Mouse (Mus musculus): ENCODE measurements at regions not wholly inside any gene's neighbourhood (a gene's known extent, or its start where the extent isn't known, plus 50 kb on each side); places are given as distances from the start of the nearest gene placed in this dataset.

DNA sequence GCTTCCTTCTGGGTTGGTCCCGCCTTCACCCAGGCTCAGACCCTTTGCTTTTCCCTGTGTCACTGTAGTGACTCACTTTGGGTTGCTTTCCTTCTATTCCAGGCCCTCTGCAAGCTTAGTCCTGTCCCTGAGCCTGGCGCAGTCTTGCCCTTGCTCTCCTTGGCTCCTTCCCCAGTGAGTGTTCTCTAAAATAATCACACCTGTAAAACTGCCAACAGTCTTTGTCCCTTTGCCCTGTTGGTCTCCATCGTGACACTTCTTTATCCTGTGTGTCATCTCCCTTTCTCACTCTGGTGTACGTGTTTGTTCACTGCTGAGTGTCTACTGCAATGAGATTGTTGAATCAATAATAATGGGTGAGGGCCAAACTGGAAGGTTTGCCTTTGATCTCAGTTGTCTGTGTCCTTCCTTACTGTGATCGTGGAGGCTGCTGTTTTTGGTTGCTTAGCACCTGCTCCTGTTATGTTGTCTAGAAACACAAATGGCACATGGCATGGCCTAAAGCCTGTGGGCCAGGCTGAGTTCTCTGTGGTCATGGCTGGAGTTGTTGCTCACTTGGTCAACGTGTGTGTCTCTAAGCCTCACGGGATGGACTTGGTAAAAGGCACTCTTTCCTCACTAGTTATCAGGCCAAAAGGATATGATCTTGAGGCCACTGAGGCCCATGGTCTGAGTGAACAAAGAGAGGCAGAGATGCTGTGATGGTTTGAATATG is 77.8 kb upstream of the Slc25a36 start:
- no peak overlapping the region for H3K4me2 ChIP-seq (replicated peaks; ENCODE audit: low read depth, low read length)
- no peaks in the 10 kb centered on the region for H3K27me3 ChIP-seq (replicated peaks; ENCODE audit: insufficient read depth, low read length)
- ATAC-seq (no peak), DNase-seq (ENCODE audit: low spot score) (no peak)
- no peak overlapping the region for H3K4me3 ChIP-seq (ENCODE audit: low read depth, low read length)
- no peak overlapping the region for H3K27ac ChIP-seq (ENCODE audit: low read length)
- H3K4me1 ChIP-seq (ENCODE audit: insufficient read depth, low read depth, low read length), result no peaks in the 10 kb centered on the region
- TF ChIP-seq EP300 (IDR thresholded peaks at IDR 0.05) (no peak), CTCF (IDR thresholded peaks at IDR 0.05) (no peak)
- H3K9ac ChIP-seq (replicated peaks; ENCODE audit: low read depth), result no peak overlapping the region
- H3K9me3 ChIP-seq (ENCODE audit: low read length), result no peaks in the 10 kb centered on the region
- no peaks in the 10 kb centered on the region for H3K36me3 ChIP-seq (ENCODE audit: insufficient read depth, low read length)
- 63% methylated on average over 7 of the region's 7 CpGs for WGBS

DNA sequence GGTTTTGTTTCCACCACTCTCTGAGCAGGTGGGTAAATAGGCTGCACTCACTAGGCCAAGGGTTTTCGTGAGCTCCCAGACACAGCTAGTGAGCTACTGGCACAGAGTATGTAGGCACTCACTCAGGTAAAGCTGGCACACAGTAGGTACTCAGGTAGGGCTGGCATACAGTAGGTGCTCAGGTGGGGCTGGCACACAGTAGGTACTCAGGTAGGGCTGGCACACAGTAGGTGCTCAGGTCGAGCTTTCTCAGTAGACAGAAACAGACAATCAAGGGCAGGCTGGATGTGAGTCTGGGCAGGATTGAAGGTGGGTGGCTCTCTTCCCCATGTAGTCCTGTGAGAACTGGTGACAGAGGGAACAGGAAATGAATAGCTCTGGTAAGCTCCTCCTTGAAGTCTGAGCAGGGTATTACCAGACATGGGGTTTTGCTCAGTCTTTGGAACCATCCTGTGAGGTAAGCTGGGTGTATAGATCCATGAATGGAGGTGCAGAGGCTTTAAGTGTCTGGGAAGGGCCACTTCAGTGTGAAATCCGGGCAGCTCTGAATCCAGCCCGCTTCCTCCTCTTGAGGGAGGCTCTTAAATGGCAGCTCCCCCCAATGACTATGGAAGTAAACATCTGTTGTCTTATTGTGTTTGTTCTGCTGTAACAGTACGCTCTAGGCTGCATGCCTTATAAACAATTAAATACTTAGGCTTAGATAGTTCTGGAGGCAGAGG is 62.4 kb upstream of the Slc25a36 start:
- Histone ChIP-seq H3K27ac (ENCODE audit: low read length) (no peak overlapping the region), H3K4me3 (ENCODE audit: low read depth, low read length) (no peak overlapping the region), H3K4me2 (replicated peaks; ENCODE audit: low read depth, low read length) (no peak overlapping the region), H3K9me3 (ENCODE audit: low read length) (no peaks in the 10 kb centered on the region), H3K4me1 (ENCODE audit: insufficient read depth, low read depth, low read length) (no peaks in the 10 kb centered on the region), H3K36me3 (ENCODE audit: insufficient read depth, low read length) (no peaks in the 10 kb centered on the region), H3K9ac (replicated peaks; ENCODE audit: low read depth) (no peak overlapping the region), H3K27me3 (replicated peaks; ENCODE audit: insufficient read depth, low read length) (no peaks in the 10 kb centered on the region)
- TF ChIP-seq EP300 (IDR thresholded peaks at IDR 0.05), result no peak
- 63% methylated on average over 5 of the region's 5 CpGs for WGBS
- ATAC-seq, result no peak
- no peak for DNase-seq (ENCODE audit: low spot score)

DNA sequence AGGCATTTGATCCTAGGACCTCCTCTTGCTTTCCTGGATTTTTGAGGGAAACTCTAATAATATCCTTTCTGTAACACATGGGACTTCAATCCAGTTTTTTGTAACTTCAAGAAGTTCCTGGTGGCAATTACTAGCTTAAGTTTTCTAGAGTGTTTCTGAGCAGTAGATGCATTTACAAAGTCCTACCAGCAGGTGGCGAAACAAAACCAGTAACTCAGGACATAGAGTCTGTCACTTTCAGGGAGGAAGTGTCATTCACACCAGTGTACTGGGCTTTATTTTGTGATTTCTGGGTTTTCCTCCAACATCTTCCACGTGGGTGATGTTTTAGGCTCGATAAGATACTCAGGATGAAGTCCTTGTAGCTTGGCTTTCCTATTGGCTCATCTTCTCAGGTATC is 61.1 kb upstream of the Slc25a36 start:
- Histone ChIP-seq H3K4me3 (ENCODE audit: low read depth, low read length) (no peak overlapping the region), H3K4me2 (replicated peaks; ENCODE audit: low read depth, low read length) (no peak overlapping the region), H3K27me3 (replicated peaks; ENCODE audit: insufficient read depth, low read length) (no peaks in the 10 kb centered on the region), H3K4me1 (ENCODE audit: insufficient read depth, low read depth, low read length) (no peaks in the 10 kb centered on the region), H3K27ac (ENCODE audit: low read length) (no peak overlapping the region), H3K9ac (replicated peaks; ENCODE audit: low read depth) (no peak overlapping the region), H3K36me3 (ENCODE audit: insufficient read depth, low read length) (no peaks in the 10 kb centered on the region), H3K9me3 (ENCODE audit: low read length) (no peaks in the 10 kb centered on the region)
- no peak; the same call in 1 of the 2 replicates for ATAC-seq
- WGBS, result 11% methylated on average over 3 of the region's 3 CpGs
- peak; percentile 76 for TF ChIP-seq CTCF (IDR thresholded peaks at IDR 0.05)
- no peak for TF ChIP-seq EP300 (IDR thresholded peaks at IDR 0.05)
- DNase-seq (ENCODE audit: low spot score), result peak; percentile 62

DNA sequence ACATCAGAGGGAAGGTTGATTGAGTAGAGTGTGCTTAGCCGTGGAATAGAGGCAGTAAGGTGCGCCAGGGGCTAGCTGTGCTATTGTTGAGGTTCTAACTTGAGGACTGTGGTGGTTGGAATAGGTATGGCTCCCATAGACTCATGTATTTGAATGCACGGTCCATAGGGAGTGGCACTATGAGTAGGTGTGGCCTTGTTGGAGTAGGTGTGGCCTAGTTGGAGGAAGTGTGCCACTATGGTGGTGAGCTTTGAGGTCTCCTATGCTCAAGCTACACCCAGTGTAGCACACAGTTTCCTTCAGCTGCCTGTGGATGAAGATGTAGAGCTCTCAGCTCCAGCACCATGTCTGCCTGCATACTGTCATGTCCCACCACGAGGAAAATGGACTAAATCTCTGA is 60.5 kb upstream of the Slc25a36 start:
- H3K27me3 ChIP-seq (replicated peaks; ENCODE audit: insufficient read depth, low read length), result no peaks in the 10 kb centered on the region
- no peaks in the 10 kb centered on the region for H3K4me1 ChIP-seq (ENCODE audit: insufficient read depth, low read depth, low read length)
- TF ChIP-seq EP300 (IDR thresholded peaks at IDR 0.05) (no peak), CTCF (IDR thresholded peaks at IDR 0.05) (no peak)
- no peak overlapping the region for H3K27ac ChIP-seq (ENCODE audit: low read length)
- no peaks in the 10 kb centered on the region for H3K36me3 ChIP-seq (ENCODE audit: insufficient read depth, low read length)
- no peak for DNase-seq (ENCODE audit: low spot score)
- H3K4me3 ChIP-seq (ENCODE audit: low read depth, low read length), result no peak overlapping the region
- H3K4me2 ChIP-seq (replicated peaks; ENCODE audit: low read depth, low read length), result no peak overlapping the region
- no peak for ATAC-seq
- no peaks in the 10 kb centered on the region for H3K9me3 ChIP-seq (ENCODE audit: low read length)
- no peak overlapping the region for H3K9ac ChIP-seq (replicated peaks; ENCODE audit: low read depth)
- WGBS, result 91% methylated on average over 4 of the region's 4 CpGs

DNA sequence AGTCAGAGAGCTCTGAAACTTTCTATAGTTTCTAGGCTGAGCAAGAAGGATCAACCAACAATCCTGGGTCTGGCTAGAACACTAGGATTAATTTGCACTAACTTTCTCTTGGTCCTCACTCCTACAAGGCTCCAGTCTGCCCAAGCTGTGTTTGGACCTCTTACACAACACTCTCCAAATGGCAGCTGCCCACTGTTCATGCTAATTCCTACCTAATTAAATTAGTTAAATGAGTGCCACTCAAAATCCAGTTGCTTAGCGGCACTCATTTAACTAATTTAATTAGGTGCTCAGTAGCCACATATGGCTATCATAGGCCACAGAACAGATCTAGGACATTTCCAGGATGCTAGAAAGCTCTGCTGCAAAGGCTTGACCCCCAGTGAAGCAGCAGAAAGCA is 59.9 kb upstream of the Slc25a36 start:
- Histone ChIP-seq H3K4me3 (ENCODE audit: low read depth, low read length) (no peak overlapping the region), H3K27ac (ENCODE audit: low read length) (no peak overlapping the region), H3K4me2 (replicated peaks; ENCODE audit: low read depth, low read length) (no peak overlapping the region), H3K9ac (replicated peaks; ENCODE audit: low read depth) (no peak overlapping the region), H3K9me3 (ENCODE audit: low read length) (no peaks in the 10 kb centered on the region), H3K36me3 (ENCODE audit: insufficient read depth, low read length) (no peaks in the 10 kb centered on the region), H3K27me3 (replicated peaks; ENCODE audit: insufficient read depth, low read length) (no peaks in the 10 kb centered on the region), H3K4me1 (ENCODE audit: insufficient read depth, low read depth, low read length) (no peaks in the 10 kb centered on the region)
- 98% methylated on average over 1 of the region's 1 CpGs for WGBS
- no peak for TF ChIP-seq EP300 (IDR thresholded peaks at IDR 0.05)
- TF ChIP-seq CTCF (IDR thresholded peaks at IDR 0.05), result no peak
- DNase-seq (ENCODE audit: low spot score), result no peak
- ATAC-seq, result no peak

DNA sequence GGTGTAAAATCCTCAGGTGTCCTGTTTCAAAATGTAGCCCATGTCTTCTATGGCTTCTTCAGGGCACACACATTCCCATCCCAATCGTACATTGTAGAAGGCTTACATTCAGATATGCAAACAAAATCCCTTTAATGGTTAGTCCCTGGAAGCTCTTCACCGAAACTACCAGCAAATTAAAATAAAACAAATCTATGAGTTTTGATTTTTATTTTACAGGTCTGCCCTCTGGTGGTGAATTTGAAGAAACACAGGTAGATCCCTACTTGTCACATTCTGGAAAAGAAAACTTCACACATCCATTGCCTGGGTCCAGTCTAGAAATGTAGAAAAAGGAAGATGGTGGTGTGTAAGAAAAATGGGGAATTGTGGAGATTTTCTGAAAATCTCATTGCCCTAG is 51.5 kb upstream of the Slc25a36 start:
- DNase-seq (ENCODE audit: low spot score), result peak; percentile 63
- no peak for ATAC-seq

More for the DNA sequence above, 51.5 kb upstream of the Slc25a36 start:
- WGBS, result 26% methylated on average over 2 of the region's 2 CpGs
- Histone ChIP-seq H3K9ac (replicated peaks; ENCODE audit: low read depth) (no peak overlapping the region), H3K4me3 (ENCODE audit: low read depth, low read length) (no peak overlapping the region), H3K4me2 (replicated peaks; ENCODE audit: low read depth, low read length) (no peak overlapping the region), H3K4me1 (ENCODE audit: insufficient read depth, low read depth, low read length) (no peaks in the 10 kb centered on the region), H3K27me3 (replicated peaks; ENCODE audit: insufficient read depth, low read length) (no peaks in the 10 kb centered on the region), H3K27ac (ENCODE audit: low read length) (no peak overlapping the region), H3K36me3 (ENCODE audit: insufficient read depth, low read length) (no peaks in the 10 kb centered on the region), H3K9me3 (ENCODE audit: low read length) (no peaks in the 10 kb centered on the region)
- TF ChIP-seq EP300 (IDR thresholded peaks at IDR 0.05) (no peak), CTCF (IDR thresholded peaks at IDR 0.05) (peak; percentile 62)

Data from lung, postnatal 0 days (tissue).